Mouse (Mus musculus): ENCODE measurements at regions not wholly inside any gene's neighbourhood (a gene's known extent, or its start where the extent isn't known, plus 50 kb on each side); places are given as distances from the start of the nearest gene placed in this dataset.

DNA sequence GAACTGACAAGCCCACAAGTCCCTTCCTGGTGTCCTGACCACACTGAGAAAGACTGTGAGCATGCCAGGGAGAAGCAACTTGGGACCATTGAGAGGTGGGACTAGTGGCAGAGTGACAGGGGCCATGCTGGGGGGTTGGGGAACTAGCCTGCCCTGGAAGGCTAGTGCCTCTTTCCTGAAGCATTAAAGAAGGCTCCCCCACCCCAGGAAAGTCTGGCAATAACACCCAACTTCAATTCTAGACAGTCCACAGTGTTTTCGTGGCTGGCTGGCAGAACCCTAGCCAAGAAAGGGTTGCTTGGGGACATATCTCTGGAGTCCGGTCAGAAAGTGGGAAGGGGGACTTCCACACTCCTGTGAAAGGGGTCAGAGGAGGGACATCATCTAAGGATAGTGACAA is 121.2 kb downstream of the Chic2 start:
- TF ChIP-seq POLR2A (IDR thresholded peaks at IDR 0.05; ENCODE audit: low read depth, low read length) (no peak), CTCF (conservative IDR thresholded peaks at IDR 0.05; ENCODE audit: insufficient read depth, insufficient read length, low read depth, low read length) (no peak)

All from kidney, adult 2 months (tissue).